Mouse (Mus musculus) forebrain, embryonic 16.5 days (tissue): ENCODE data around the gene Gm21992. TPM values are rescaled to one million over a fixed set of nuclear protein-coding genes. Genes with fewer than 3 reads are reported as not detected.
A peak's percentile ranks its signal among the peaks of the same experiment; 100 is the strongest.

Experiments used
- ATAC-seq: fragments of 200-750 bp; cut with Nextera tagmentation; 2 replicates; pipeline ENCODE4 v1.8.0; 2017; ENCODE audit warnings: mild to moderate bottlenecking, moderate library complexity
- H3K27ac ChIP-seq: fragments of 300-500 bp; sonication (generic); 2 replicates; pipeline ENCODE4 v1.5.1; 2014; ENCODE audit warnings: low read length, control low read depth
- H3K27me3 ChIP-seq: fragments of 300-500 bp; sonication (generic); replicated peaks from 2 replicates; pipeline ENCODE4 v1.6.1; 2014; ENCODE audit warnings: low read length; ENCODE audit not compliant: control insufficient read depth, insufficient read depth
- H3K36me3 ChIP-seq: fragments of 300-500 bp; sonication (generic); 2 replicates; pipeline ENCODE4 v1.6.1; 2014; ENCODE audit not compliant: control insufficient read depth, insufficient read depth
- H3K4me1 ChIP-seq: fragments of 300-500 bp; sonication (generic); replicated peaks from 2 replicates; pipeline ENCODE4 v1.6.1; 2014; ENCODE audit warnings: low read length; ENCODE audit not compliant: control insufficient read depth, insufficient read depth
- H3K4me2 ChIP-seq: fragments of 300-500 bp; sonication (generic); 2 replicates; pipeline ENCODE4 v1.6.1; 2014; ENCODE audit warnings: mild to moderate bottlenecking, low read length, control low read depth
- H3K4me3 ChIP-seq: fragments of 300-500 bp; sonication (generic); replicated peaks from 2 replicates; pipeline ENCODE4 v1.5.1; 2014; ENCODE audit warnings: mild to moderate bottlenecking, low read length, control low read depth
- H3K9ac ChIP-seq: fragments of 300-500 bp; sonication (generic); replicated peaks from 2 replicates; pipeline ENCODE4 v1.6.1; 2014; ENCODE audit warnings: low read depth, low read length, control low read depth
- H3K9me3 ChIP-seq: fragments of 300-500 bp; sonication (generic); 2 replicates; pipeline ENCODE4 v1.6.1; 2016; ENCODE audit warnings: low read length; ENCODE audit not compliant: control insufficient read depth
- WGBS: fragments of 180-500 bp; shearing (Covaris S2); extraction: QIAGEN DNeasy Blood & Tissue Kit; methylation state at CpG from one replicate; pipeline ENCODE4 v1.1.7; 2014; 5-methylcytosine and 5-hydroxymethylcytosine counted together
- polyA plus RNA-seq: library from polyadenylated mRNA; unstranded; fragments of >200 nt; fragmentation: Nextera tagmentation; extraction: Ambion mirVana; gene quantifications from 2 replicates; pipeline ENCODE4 v1.2.1, GENCODE M21; 2015

Gene Gm21992
- 29.8 and 32.7 TPM in 2 replicates for polyA plus RNA-seq

- WGBS: under 1% methylated on average over 83 of the region's 83 CpGs
- no peaks in the 10 kb centered on the region for H3K36me3 ChIP-seq
- no peaks in the 10 kb centered on the region for H3K27me3 ChIP-seq
- peak; percentile 98 for ATAC-seq
- H3K9ac ChIP-seq: peak within 1 kb of the TSS; percentile 71
- peaks cover 26% of the 10 kb centered on the region for H3K4me1 ChIP-seq
- H3K4me2 ChIP-seq: peak within 1 kb of the TSS; percentile 97
- H3K9me3 ChIP-seq: no peaks in the 10 kb centered on the region
- H3K27ac ChIP-seq: peak within 1 kb of the TSS; percentile 88
- H3K4me3 ChIP-seq: peak within 1 kb of the TSS; percentile 66
Measured at GRCm38 (mm10) chr19:4811063-4811908, at the start of gene Gm21992, which contains the start of gene Rbm14. TSS of gene Gm21992 (minus strand) at chr19:4811612. TSS of gene Rbm14 (minus strand) at chr19:4811634.

GRCm38 (mm10) chr19:4859081-4859480, 47.7 kb upstream of the Gm21992 start:
- Histone ChIP-seq H3K9ac (no peak overlapping the region), H3K27ac (no peak overlapping the region), H3K9me3 (no peaks in the 10 kb centered on the region), H3K27me3 (no peaks in the 10 kb centered on the region), H3K4me1 (peaks cover 8% of the 10 kb centered on the region), H3K36me3 (no peaks in the 10 kb centered on the region), H3K4me2 (no peak overlapping the region), H3K4me3 (no peak overlapping the region)
- WGBS: 88% methylated on average over 6 of the region's 6 CpGs
- ATAC-seq: no peak

GRCm38 (mm10) chr19:4855951-4856350, 44.5 kb upstream of the Gm21992 start:
- H3K4me2 ChIP-seq: peak overlapping the region; percentile 100
- 61% methylated on average over 4 of the region's 4 CpGs for WGBS
- H3K9me3 ChIP-seq: no peaks in the 10 kb centered on the region
- H3K4me3 ChIP-seq: no peak overlapping the region
- no peaks in the 10 kb centered on the region for H3K36me3 ChIP-seq
- ATAC-seq: no peak
- H3K27ac ChIP-seq: no peak overlapping the region
- H3K4me1 ChIP-seq: peaks cover 8% of the 10 kb centered on the region
- no peak overlapping the region for H3K9ac ChIP-seq
- H3K27me3 ChIP-seq: no peaks in the 10 kb centered on the region

- no peak overlapping the region for H3K27ac ChIP-seq
- H3K36me3 ChIP-seq: no peaks in the 10 kb centered on the region
- no peaks in the 10 kb centered on the region for H3K27me3 ChIP-seq
- peak overlapping the region; percentile 78 for H3K9ac ChIP-seq
- WGBS: 1% methylated on average over 14 of the region's 14 CpGs
- peak overlapping the region; percentile 74 for H3K4me3 ChIP-seq
- H3K9me3 ChIP-seq: no peaks in the 10 kb centered on the region
- H3K4me2 ChIP-seq: peak overlapping the region; percentile 100
- peak; percentile 45 for ATAC-seq
- peaks cover 8% of the 10 kb centered on the region for H3K4me1 ChIP-seq
Measured at GRCm38 (mm10) chr19:4855470-4855820, 44.0 kb upstream of the Gm21992 start.

DNA sequence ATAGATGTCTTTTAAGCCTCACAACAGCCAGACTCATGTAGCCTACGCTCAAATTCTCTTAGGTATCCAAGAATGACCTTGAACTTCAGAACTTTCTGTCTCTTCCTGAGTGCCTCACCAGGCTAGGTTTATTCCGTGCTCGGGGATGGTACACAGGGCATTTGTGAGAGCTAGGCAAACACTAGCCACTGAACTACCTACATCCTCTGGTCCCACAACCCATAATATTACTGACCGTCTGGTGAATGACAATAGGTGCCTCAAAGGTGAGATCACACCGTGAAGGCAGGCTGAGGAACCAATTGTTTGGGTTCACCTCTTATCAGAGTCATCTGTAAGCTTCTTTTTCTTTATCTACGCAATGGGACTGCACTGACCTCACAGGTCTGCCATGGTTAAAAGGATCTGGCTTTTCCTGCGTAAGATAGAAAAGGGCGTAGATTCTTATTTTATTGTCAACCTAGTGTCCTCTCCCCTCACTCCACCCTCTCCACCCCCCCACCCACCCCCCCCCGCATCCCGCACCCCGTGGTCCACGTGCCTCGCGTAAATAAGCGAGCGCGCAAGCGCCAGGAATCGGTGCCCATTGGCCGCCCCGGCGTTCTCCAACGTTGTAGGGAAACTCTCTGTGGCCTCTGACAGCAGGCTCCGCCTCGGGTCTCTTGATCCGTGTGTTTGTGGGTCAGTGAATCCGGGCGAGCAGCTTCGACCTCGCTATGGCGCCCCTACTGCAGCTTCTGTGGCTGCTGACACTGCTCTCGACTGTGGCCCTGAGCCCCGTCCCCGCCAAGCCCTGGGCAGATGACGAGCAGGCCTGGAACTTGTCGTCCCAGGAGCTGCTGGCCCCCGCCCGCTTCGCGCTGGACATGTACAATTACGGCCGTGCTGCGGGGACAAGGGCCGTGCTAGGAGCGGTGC, 43.4 kb upstream of the Gm21992 start, which contains the start of gene Ctsf:
TSS of gene Ctsf (plus strand) at position 579 of the 918 bp plus-strand sequence.
- no peaks in the 10 kb centered on the region for H3K36me3 ChIP-seq
- WGBS: 4% methylated on average over 44 of the region's 45 CpGs

DNA sequence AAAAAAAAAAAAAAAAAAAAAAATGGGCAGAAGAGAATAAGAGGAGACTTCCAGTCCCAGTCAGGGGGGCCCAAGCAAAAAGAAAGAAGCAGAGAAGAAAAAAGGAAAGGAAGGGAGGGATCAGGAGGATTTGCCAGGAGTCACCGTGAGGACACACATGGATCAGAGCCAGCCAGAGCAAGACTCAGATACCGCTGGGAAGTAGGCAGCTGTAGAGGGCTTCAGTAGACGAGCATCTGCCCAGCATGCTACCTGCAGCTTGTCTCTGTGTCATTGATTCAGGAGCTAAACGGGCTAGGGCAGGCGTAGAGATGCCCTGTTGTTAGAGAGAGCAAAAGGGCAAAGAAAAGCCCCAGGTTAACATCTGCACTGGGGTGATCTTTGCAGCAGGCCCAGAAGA, 38.9 kb upstream of the Gm21992 start:
- Histone ChIP-seq H3K36me3 (no peaks in the 10 kb centered on the region), H3K9me3 (no peaks in the 10 kb centered on the region), H3K27ac (no peak overlapping the region), H3K27me3 (0 out of 2 replicates have a peak, but pooled peaks cover 2% of the 10 kb centered on the region), H3K4me3 (no peak overlapping the region), H3K4me1 (peaks cover 3% of the 10 kb centered on the region), H3K9ac (no peak overlapping the region), H3K4me2 (no peak overlapping the region)
- WGBS: 41% methylated on average over 5 of the region's 5 CpGs
- ATAC-seq: no peak

More for the DNA sequence above, 43.4 kb upstream of the Gm21992 start, which contains the start of gene Ctsf:
- H3K4me2 ChIP-seq: peak within 1 kb of the TSS; percentile 100
- no peak within 1 kb of the TSS for H3K27ac ChIP-seq
- H3K4me1 ChIP-seq: peaks cover 8% of the 10 kb centered on the region
- peak within 1 kb of the TSS; percentile 74 for H3K4me3 ChIP-seq
- ATAC-seq: peak; percentile 88
- H3K9me3 ChIP-seq: no peaks in the 10 kb centered on the region
- peak within 1 kb of the TSS; percentile 78 for H3K9ac ChIP-seq
- H3K27me3 ChIP-seq: no peaks in the 10 kb centered on the region

- no peak overlapping the region for H3K4me2 ChIP-seq
Measured at GRCm38 (mm10) chr19:4849800-4850199, 38.4 kb upstream of the Gm21992 start.

GRCm38 (mm10) chr19:4847490-4847889, 36.1 kb upstream of the Gm21992 start:
- WGBS: 32% methylated on average over 7 of the region's 7 CpGs
- Histone ChIP-seq H3K4me1 (no peaks in the 10 kb centered on the region), H3K4me3 (no peak overlapping the region), H3K4me2 (no peak overlapping the region), H3K27me3 (0 out of 2 replicates have a peak, but pooled peaks cover 2% of the 10 kb centered on the region), H3K9ac (no peak overlapping the region), H3K36me3 (no peaks in the 10 kb centered on the region), H3K27ac (no peak overlapping the region), H3K9me3 (no peaks in the 10 kb centered on the region)
- no peak for ATAC-seq

More at GRCm38 (mm10) chr19:4849800-4850199, 38.4 kb upstream of the Gm21992 start:
- 57% methylated on average over 4 of the region's 4 CpGs for WGBS
- Histone ChIP-seq H3K9ac (no peak overlapping the region), H3K27me3 (0 out of 2 replicates have a peak, but pooled peaks cover 2% of the 10 kb centered on the region), H3K4me3 (no peak overlapping the region), H3K27ac (no peak overlapping the region), H3K4me1 (0 out of 2 replicates have a peak, but pooled peaks cover 3% of the 10 kb centered on the region), H3K9me3 (no peaks in the 10 kb centered on the region), H3K36me3 (no peaks in the 10 kb centered on the region)
- ATAC-seq: no peak

DNA sequence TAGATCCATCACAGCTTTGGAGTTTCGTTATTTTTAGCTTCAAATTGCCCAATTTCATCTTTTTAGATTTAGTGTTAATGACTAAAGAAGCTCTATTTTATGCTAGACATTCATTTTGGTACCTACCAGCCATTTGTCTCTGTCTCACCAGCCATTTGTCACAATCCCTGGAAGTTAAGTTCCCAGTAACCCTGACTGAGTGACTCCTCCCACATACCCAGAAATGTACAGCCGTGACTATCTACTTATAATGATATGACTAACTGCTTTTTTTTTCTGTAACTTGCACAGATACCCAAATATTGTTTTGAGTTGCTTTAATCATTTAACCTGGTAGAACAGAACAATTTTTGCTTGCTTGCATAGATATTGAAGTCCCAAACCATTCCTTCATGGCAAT, 34.4 kb upstream of the Gm21992 start:
- WGBS: 68% methylated on average over 2 of the region's 2 CpGs
- Histone ChIP-seq H3K27me3 (peaks cover 12% of the 10 kb centered on the region), H3K9ac (no peak overlapping the region), H3K4me3 (no peak overlapping the region), H3K27ac (no peak overlapping the region), H3K36me3 (no peaks in the 10 kb centered on the region), H3K9me3 (no peaks in the 10 kb centered on the region), H3K4me2 (no peak overlapping the region), H3K4me1 (no peaks in the 10 kb centered on the region)
- no peak for ATAC-seq
